Mouse (Mus musculus): Measurements from ENCODE around the gene Wdr95. TPM values are rescaled to one million over a fixed set of nuclear protein-coding genes. Genes with fewer than 3 reads are reported as not detected.

The Wdr95 gene
- polyA plus RNA-seq, 1 experiment from 2014 or later: not detected

DNA sequence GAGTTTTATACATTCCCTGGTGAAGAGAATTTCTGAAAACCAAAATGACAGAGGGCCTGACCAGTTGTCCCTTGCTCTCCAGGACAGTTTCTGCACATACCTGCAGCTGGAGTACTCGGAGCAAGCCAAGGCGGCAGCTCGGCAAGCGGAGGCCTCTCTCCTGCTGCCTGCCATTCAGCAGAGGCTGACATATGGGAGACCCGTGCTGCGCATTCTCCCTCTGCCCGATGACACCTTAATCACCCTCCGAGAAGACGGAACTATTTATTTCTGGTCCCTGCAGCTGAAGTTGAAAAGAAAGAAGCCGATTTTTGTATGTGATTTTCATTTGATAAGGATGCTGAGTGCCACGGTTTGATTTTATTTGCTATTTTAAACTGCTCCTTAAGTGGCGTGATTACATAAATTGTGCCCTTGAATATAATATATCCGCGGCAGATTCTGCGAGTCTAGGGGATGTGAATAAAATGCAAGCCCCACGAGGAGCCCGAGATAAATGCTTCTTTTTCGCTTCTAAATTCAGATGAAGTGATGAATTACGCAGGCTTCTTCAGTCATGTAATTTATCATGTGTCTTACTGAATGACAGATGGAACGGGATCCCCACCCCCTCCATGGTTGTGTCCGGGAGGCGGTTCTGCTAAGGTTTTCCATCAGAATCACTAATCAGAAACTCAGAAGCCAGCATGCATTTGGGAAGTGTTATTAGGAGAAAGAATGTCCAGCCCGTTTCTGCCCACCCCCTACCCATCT, 24.9 kb upstream of the Wdr95 start:
- H3K36me3 ChIP-seq (ENCODE audit: control insufficient read depth, insufficient read depth, low read length): no peaks in the 10 kb centered on the region
- H3K4me3 ChIP-seq (ENCODE audit: low read depth, low read length): no peak overlapping the region
- H3K4me1 ChIP-seq (replicated peaks; ENCODE audit: control insufficient read depth, insufficient read depth): no peaks in the 10 kb centered on the region
- no peak for ATAC-seq (ENCODE audit: low FRiP score, low TSS enrichment)
- H3K9ac ChIP-seq (ENCODE audit: low read length): no peak overlapping the region
- H3K4me2 ChIP-seq (replicated peaks; ENCODE audit: low read depth): no peak overlapping the region
- no peaks in the 10 kb centered on the region for H3K27me3 ChIP-seq (ENCODE audit: control insufficient read depth, insufficient read depth, low read length)
- H3K27ac ChIP-seq (replicated peaks): no peak overlapping the region
- 77% methylated on average over 23 of the region's 23 CpGs for WGBS
- TF ChIP-seq CTCF (IDR thresholded peaks at IDR 0.05; ENCODE audit: low read depth) (no peak), EP300 (optimal IDR thresholded peaks at IDR 0.05) (no peak)
- no peak for DNase-seq (ENCODE audit: low spot score)
- no peaks in the 10 kb centered on the region for H3K9me3 ChIP-seq (ENCODE audit: control insufficient read depth, low read length)

DNA sequence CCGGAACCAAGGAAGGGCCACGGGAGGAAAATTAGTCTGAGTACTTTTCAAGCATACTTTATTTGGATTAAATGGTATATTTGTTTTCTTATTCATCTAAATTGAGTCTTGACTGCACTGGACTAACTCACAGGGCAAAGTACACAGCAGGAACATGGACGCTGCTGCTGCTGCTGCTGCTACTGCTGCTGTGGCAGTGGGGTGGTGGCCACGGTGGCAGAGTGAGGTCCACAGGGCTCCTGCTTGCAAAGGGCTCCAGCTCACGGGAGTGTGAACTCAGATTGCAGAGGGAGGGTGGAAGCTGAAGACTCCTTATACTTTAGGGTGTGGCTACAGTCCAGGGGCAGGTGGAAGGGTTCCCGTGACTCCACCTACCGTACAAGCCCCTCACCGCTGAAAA, 23.5 kb upstream of the Wdr95 start:
- no peak for TF ChIP-seq CTCF (IDR thresholded peaks at IDR 0.05; ENCODE audit: low read depth)
- ATAC-seq (ENCODE audit: low FRiP score, low TSS enrichment): peak; percentile 72; the same call in 1 of the 2 replicates
- H3K9ac ChIP-seq (ENCODE audit: low read length): no peak overlapping the region
- no peak overlapping the region for H3K4me2 ChIP-seq (replicated peaks; ENCODE audit: low read depth)
- no peaks in the 10 kb centered on the region for H3K4me1 ChIP-seq (replicated peaks; ENCODE audit: control insufficient read depth, insufficient read depth)
- DNase-seq (ENCODE audit: low spot score): peak; percentile 61
- H3K9me3 ChIP-seq (ENCODE audit: control insufficient read depth, low read length): no peaks in the 10 kb centered on the region
- no peaks in the 10 kb centered on the region for H3K36me3 ChIP-seq (ENCODE audit: control insufficient read depth, insufficient read depth, low read length)
- H3K4me3 ChIP-seq (ENCODE audit: low read depth, low read length): no peak overlapping the region
- no peaks in the 10 kb centered on the region for H3K27me3 ChIP-seq (ENCODE audit: control insufficient read depth, insufficient read depth, low read length)
- 48% methylated on average over 8 of the region's 8 CpGs for WGBS
- no peak overlapping the region for H3K27ac ChIP-seq (replicated peaks)

DNA sequence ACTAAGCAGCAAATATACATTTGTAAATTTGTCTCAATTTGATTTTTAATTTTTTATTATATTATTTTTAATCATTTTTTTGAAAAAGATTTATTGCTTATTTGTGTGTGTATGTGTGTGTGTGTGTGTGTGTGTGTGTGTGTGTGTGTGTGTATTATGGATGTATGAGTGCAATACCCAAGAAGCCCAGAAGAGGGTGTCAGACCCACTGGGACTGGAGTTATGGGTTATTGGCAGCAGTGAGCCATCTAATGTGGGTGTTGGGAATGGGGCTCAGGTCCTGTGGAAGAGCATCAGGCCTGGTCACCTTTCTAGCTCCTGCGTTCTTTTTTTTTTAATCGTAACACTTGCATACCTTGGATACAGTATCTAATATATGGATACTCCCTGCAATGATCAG, 22.4 kb upstream of the Wdr95 start:
- Histone ChIP-seq H3K36me3 (ENCODE audit: control insufficient read depth, insufficient read depth, low read length) (no peaks in the 10 kb centered on the region), H3K9ac (ENCODE audit: low read length) (no peak overlapping the region), H3K27me3 (ENCODE audit: control insufficient read depth, insufficient read depth, low read length) (no peaks in the 10 kb centered on the region), H3K27ac (replicated peaks) (no peak overlapping the region), H3K4me2 (replicated peaks; ENCODE audit: low read depth) (no peak overlapping the region), H3K4me1 (replicated peaks; ENCODE audit: control insufficient read depth, insufficient read depth) (no peaks in the 10 kb centered on the region), H3K4me3 (ENCODE audit: low read depth, low read length) (no peak overlapping the region), H3K9me3 (ENCODE audit: control insufficient read depth, low read length) (no peaks in the 10 kb centered on the region)
- no peak for TF ChIP-seq EP300 (optimal IDR thresholded peaks at IDR 0.05)
- TF ChIP-seq CTCF (IDR thresholded peaks at IDR 0.05; ENCODE audit: low read depth): peak; percentile 24; the same call in 1 of the 2 replicates
- 98% methylated on average over 2 of the region's 2 CpGs for WGBS
- ATAC-seq (ENCODE audit: low FRiP score, low TSS enrichment) (no peak), DNase-seq (ENCODE audit: low spot score) (no peak)

DNA sequence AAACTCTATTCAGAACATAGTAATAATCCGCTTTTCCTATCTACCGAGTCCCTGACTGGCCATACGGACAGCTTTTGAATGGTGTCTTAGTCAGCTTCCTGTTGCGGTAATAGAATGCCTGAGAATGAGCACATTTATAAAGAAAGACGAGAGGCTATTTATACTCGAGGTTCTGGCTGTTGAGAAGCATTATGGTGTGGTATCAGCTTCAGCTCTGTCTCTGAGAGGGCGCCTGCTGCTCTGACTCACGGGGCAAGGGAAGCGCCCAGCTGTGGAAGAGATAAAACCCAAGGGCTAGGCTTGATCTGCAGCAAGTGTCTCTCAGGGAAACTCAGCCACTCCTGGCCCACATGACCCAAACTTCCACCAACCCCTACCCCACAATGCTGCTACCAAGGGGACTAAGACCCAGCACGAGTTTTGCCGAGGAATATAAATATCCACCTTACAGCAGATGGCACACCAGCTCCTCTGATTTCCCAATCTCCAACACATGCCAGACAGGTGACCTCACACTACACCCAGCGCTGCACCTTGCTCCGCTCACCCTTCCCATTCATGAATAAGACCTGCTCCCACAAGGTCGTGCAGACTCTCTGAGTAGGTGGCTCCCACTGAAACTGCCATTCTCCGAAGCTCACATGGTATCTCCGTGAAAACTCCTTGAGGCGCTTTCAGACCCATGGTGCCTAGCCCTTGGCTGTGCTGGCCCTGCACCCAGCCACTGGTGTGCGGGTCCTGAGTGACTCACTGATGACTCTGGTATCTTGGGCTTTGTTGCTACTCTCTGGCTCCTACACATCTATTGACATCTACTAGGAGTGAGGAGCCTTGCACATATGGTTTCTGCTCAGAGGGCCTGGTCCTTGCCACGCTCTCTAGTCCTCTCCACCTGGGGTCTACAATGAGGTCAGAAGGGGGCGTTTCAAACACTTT, 20.1 kb upstream of the Wdr95 start:
- H3K4me1 ChIP-seq (replicated peaks; ENCODE audit: control insufficient read depth, insufficient read depth): no peaks in the 10 kb centered on the region
- DNase-seq (ENCODE audit: low spot score) (no peak), ATAC-seq (ENCODE audit: low FRiP score, low TSS enrichment) (peak; percentile 73)
- no peak overlapping the region for H3K9ac ChIP-seq (ENCODE audit: low read length)
- no peaks in the 10 kb centered on the region for H3K36me3 ChIP-seq (ENCODE audit: control insufficient read depth, insufficient read depth, low read length)
- H3K4me3 ChIP-seq (ENCODE audit: low read depth, low read length): no peak overlapping the region
- H3K27ac ChIP-seq (replicated peaks): no peak overlapping the region
- no peaks in the 10 kb centered on the region for H3K27me3 ChIP-seq (ENCODE audit: control insufficient read depth, insufficient read depth, low read length)
- H3K4me2 ChIP-seq (replicated peaks; ENCODE audit: low read depth): no peak overlapping the region
- TF ChIP-seq EP300 (optimal IDR thresholded peaks at IDR 0.05) (no peak), CTCF (IDR thresholded peaks at IDR 0.05; ENCODE audit: low read depth) (no peak)
- H3K9me3 ChIP-seq (ENCODE audit: control insufficient read depth, low read length): no peaks in the 10 kb centered on the region
- 66% methylated on average over 20 of the region's 20 CpGs for WGBS

DNA sequence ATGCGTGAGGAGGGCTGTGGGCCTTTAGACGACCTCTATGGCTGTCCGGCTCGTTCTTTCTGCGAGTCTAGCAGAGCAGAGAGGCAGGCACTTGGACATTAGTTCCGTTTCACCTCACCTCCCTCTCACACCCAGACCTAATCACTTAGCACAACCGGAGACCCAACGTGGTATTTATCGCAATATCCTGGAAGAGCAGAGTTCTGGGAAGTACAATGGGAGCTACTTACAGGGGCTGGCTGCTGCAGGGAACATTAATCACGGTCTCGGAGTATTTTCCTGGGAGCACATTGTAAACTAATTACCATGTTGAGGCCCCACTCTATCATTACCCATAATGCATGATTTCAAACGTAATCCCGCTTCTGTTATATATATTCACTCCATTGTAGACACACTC, 18.2 kb upstream of the Wdr95 start:
- TF ChIP-seq CTCF (IDR thresholded peaks at IDR 0.05; ENCODE audit: low read depth): no peak
- TF ChIP-seq EP300 (optimal IDR thresholded peaks at IDR 0.05): no peak
- ATAC-seq (ENCODE audit: low FRiP score, low TSS enrichment): no peak
- Histone ChIP-seq H3K9me3 (ENCODE audit: control insufficient read depth, low read length) (no peaks in the 10 kb centered on the region), H3K4me3 (ENCODE audit: low read depth, low read length) (no peak overlapping the region), H3K4me2 (replicated peaks; ENCODE audit: low read depth) (no peak overlapping the region), H3K9ac (ENCODE audit: low read length) (no peak overlapping the region), H3K27ac (replicated peaks) (no peak overlapping the region), H3K36me3 (ENCODE audit: control insufficient read depth, insufficient read depth, low read length) (no peaks in the 10 kb centered on the region), H3K27me3 (ENCODE audit: control insufficient read depth, insufficient read depth, low read length) (no peaks in the 10 kb centered on the region), H3K4me1 (replicated peaks; ENCODE audit: control insufficient read depth, insufficient read depth) (no peaks in the 10 kb centered on the region; the same call in none of the 2 replicates)
- 68% methylated on average over 13 of the region's 13 CpGs for WGBS
- DNase-seq (ENCODE audit: low spot score): no peak

Data from stomach, postnatal 0 days (tissue).